Mouse (Mus musculus) lung, embryonic 14.5 days (tissue): ENCODE data around the gene Dnase1l1. TPM values are rescaled to one million over a fixed set of nuclear protein-coding genes. Genes with fewer than 3 reads are reported as not detected.

ENCODE experiments used
- ATAC-seq: fragments of 200-750 bp; cut with Nextera tagmentation; 2 replicates; pipeline ENCODE4 v1.8.0; 2017; ENCODE audit warnings: mild to moderate bottlenecking, moderate TSS enrichment, moderate library complexity; ENCODE audit not compliant: insufficient read depth
- DNase-seq: peaks from one replicate; pipeline ENCODE4 v3.0.0-alpha.2; 2015
- H3K27ac ChIP-seq: fragments of 300-500 bp; sonication (generic); 2 replicates; pipeline ENCODE4 v1.5.1; 2014; ENCODE audit warnings: low read depth, mild to moderate bottlenecking, moderate library complexity
- H3K27me3 ChIP-seq: fragments of 300-500 bp; sonication (generic); 2 replicates; pipeline ENCODE4 v1.6.1; 2014; ENCODE audit warnings: low read length, control low read depth; ENCODE audit not compliant: insufficient read depth
- H3K36me3 ChIP-seq: fragments of 300-500 bp; sonication (generic); 2 replicates; pipeline ENCODE4 v1.6.1; 2014; ENCODE audit warnings: control low read depth; ENCODE audit not compliant: insufficient read depth
- H3K4me1 ChIP-seq: fragments of 300-500 bp; sonication (generic); 2 replicates; pipeline ENCODE4 v1.6.1; 2014; ENCODE audit warnings: antibody characterized with exemption, control low read depth; ENCODE audit not compliant: insufficient read depth
- H3K4me2 ChIP-seq: fragments of 300-500 bp; sonication (generic); 2 replicates; pipeline ENCODE4 v1.6.1; 2014; ENCODE audit warnings: mild to moderate bottlenecking
- H3K4me3 ChIP-seq: fragments of 300-500 bp; sonication (generic); 2 replicates; pipeline ENCODE4 v1.5.1; 2014; ENCODE audit warnings: low read depth, low read length
- H3K9ac ChIP-seq: fragments of 300-500 bp; sonication (generic); 2 replicates; pipeline ENCODE4 v1.6.1; 2014
- H3K9me3 ChIP-seq: fragments of 300-500 bp; sonication (generic); 2 replicates; pipeline ENCODE4 v1.6.1; 2016; ENCODE audit warnings: low read depth, low read length, control low read depth
- CTCF ChIP-seq: IDR thresholded peaks from 2 replicates; pipeline ENCODE4 v1.5.1; 2016; ENCODE audit warnings: antibody characterized with exemption, low read depth
- WGBS: fragments of 180-500 bp; shearing (Covaris S2); extraction: QIAGEN DNeasy Blood & Tissue Kit; methylation state at CpG from one replicate; pipeline ENCODE4 v1.1.7; 2014; 5-methylcytosine and 5-hydroxymethylcytosine counted together
- microRNA-seq: library from miRNA; unstranded; fragments of <30 nt; microRNA quantifications from one replicate; pipeline ENCODE4, GENCODE M21; 2016; ENCODE audit warnings: borderline number of aligned reads
- polyA plus RNA-seq: library from polyadenylated mRNA; unstranded; fragments of >200 nt; fragmentation: Nextera tagmentation; extraction: Ambion mirVana; gene quantifications from 2 replicates; pipeline ENCODE4 v1.2.1, GENCODE M21; 2014

Dnase1l1 gene
- polyA plus RNA-seq, 1 experiment from 2014 or later: 11.0 TPM

DNA sequence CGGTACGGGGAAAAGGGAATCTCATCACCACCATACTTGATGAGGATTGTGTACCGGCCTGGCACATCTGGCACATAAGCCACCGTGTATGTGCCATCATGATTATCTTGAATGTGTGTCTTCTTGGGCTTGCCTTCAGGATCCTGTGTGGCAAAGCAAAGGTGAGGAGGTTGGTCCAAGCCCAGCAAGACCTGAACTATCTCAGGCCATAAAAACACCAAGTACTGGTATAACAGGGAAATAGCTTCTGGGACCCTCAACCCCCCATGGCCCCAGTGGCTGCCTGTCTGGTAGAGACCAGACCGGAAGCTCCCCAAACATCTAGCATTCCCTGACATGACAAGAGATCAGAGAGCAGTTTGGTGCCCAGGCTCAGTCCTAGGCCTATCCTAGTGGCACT is 48.9 kb downstream of the Dnase1l1 start:
- no peak for DNase-seq
- 87% methylated on average over 5 of the region's 5 CpGs for WGBS
- no peak overlapping the region for H3K4me2 ChIP-seq
- TF ChIP-seq CTCF: no peak
- no peak overlapping the region for H3K4me3 ChIP-seq
- H3K9me3 ChIP-seq: no peaks in the 10 kb centered on the region
- H3K27ac ChIP-seq: no peak overlapping the region
- H3K9ac ChIP-seq: no peak overlapping the region
- H3K4me1 ChIP-seq: no peaks in the 10 kb centered on the region
- no peak for ATAC-seq
- H3K27me3 ChIP-seq: no peaks in the 10 kb centered on the region
- H3K36me3 ChIP-seq: peaks cover 96% of the 10 kb centered on the region

DNA sequence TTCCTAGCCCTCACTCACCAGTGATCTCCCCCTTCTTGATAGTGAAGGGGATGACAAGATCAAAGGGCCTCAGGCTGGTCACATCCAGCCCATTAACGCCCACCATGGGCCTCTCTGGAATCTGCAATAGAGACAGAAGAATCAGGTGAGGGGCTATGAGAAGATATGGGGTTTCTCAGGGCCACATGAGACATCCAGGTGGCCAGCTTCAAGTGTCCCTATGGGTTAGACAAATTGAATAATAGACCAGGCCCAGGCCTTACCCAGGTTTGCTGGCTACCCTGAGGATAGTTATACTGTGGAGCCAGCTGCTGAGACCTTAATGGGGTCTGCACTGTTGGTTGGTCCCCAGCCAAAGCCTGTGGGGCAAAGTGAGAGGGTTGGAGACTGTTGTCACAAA is 52.1 kb downstream of the Dnase1l1 start:
- H3K4me2 ChIP-seq: no peak overlapping the region
- H3K9me3 ChIP-seq: no peaks in the 10 kb centered on the region
- no peaks in the 10 kb centered on the region for H3K27me3 ChIP-seq
- no peak overlapping the region for H3K27ac ChIP-seq
- WGBS: 71% methylated on average over 1 of the region's 1 CpGs
- no peak overlapping the region for H3K9ac ChIP-seq
- DNase-seq (no peak), ATAC-seq (no peak)
- H3K4me1 ChIP-seq: no peaks in the 10 kb centered on the region
- peaks cover 100% of the 10 kb centered on the region for H3K36me3 ChIP-seq
- TF ChIP-seq CTCF: no peak
- no peak overlapping the region for H3K4me3 ChIP-seq

Small RNA genes within 50 kb of the gene (microRNA-seq; reads per million reads assigned to microRNA genes)
- gene Mir7091: 0.95 reads per million
- not detected for gene Mir7092

Other genes with a start within 250 kb of the Dnase1l1 start
- not detected in 2 replicates for gene Opn1mw, start 154.9 kb downstream of the Dnase1l1 start, polyA plus RNA-seq
- gene Mecp2, start 147.0 kb downstream of the Dnase1l1 start, polyA plus RNA-seq: 11.6 and 11.9 TPM in 2 replicates
- gene Tex28, start 114.5 kb downstream of the Dnase1l1 start, polyA plus RNA-seq: not detected in 2 replicates
- not detected in 2 replicates for gene Tktl1, start 105.1 kb downstream of the Dnase1l1 start, polyA plus RNA-seq
- gene Flna, start 32.5 kb downstream of the Dnase1l1 start, polyA plus RNA-seq: 474 and 504 TPM in 2 replicates
- 29.1 and 29.3 TPM in 2 replicates for gene Emd, start 27.6 kb downstream of the Dnase1l1 start, polyA plus RNA-seq
- 989 and 995 TPM in 2 replicates for gene Rpl10, start 11.5 kb downstream of the Dnase1l1 start, polyA plus RNA-seq
- gene Taz, start 425 bp downstream of the Dnase1l1 start, polyA plus RNA-seq: 54.1 and 54.3 TPM in 2 replicates
- gene Atp6ap1, start 14.8 kb upstream of the Dnase1l1 start, polyA plus RNA-seq: 109 and 117 TPM in 2 replicates
- 142 and 156 TPM in 2 replicates for gene Gdi1, start 22.7 kb upstream of the Dnase1l1 start, polyA plus RNA-seq
- gene Fam50a, start 30.7 kb upstream of the Dnase1l1 start, polyA plus RNA-seq: 50.9 and 53.2 TPM in 2 replicates
- 8.7 and 11.9 TPM in 2 replicates for gene Plxna3, start 46.7 kb upstream of the Dnase1l1 start, polyA plus RNA-seq
- gene Lage3, start 71.3 kb upstream of the Dnase1l1 start, polyA plus RNA-seq: 113 and 114 TPM in 2 replicates
- 88.8 and 90.6 TPM in 2 replicates for gene Ubl4a, start 90.9 kb upstream of the Dnase1l1 start, polyA plus RNA-seq
- 22.9 and 23.2 TPM in 2 replicates for gene Slc10a3, start 91.0 kb upstream of the Dnase1l1 start, polyA plus RNA-seq
- 34.2 and 37.1 TPM in 2 replicates for gene Fam3a, start 110.9 kb upstream of the Dnase1l1 start, polyA plus RNA-seq
- gene Ikbkg, start 111.0 kb upstream of the Dnase1l1 start, polyA plus RNA-seq: 19.6 and 20.0 TPM in 2 replicates
- gene G6pdx, start 146.9 kb upstream of the Dnase1l1 start, polyA plus RNA-seq: 48.7 and 53.8 TPM in 2 replicates
- not detected in 2 replicates for gene Gm6880, start 199.1 kb upstream of the Dnase1l1 start, polyA plus RNA-seq